Mouse (Mus musculus) MEL-GATA-1-ER (cell line): Measurements from ENCODE around the gene Ap3s2.
A peak's percentile ranks its signal among the peaks of the same experiment; 100 is the strongest.

Experiments
- DNase-seq: peaks from one replicate; pipeline ENCODE4 v3.0.0-alpha.2; 2012; ENCODE audit warnings: low read depth; ENCODE audit errors: extremely low read depth

Ap3s2 gene

DNA sequence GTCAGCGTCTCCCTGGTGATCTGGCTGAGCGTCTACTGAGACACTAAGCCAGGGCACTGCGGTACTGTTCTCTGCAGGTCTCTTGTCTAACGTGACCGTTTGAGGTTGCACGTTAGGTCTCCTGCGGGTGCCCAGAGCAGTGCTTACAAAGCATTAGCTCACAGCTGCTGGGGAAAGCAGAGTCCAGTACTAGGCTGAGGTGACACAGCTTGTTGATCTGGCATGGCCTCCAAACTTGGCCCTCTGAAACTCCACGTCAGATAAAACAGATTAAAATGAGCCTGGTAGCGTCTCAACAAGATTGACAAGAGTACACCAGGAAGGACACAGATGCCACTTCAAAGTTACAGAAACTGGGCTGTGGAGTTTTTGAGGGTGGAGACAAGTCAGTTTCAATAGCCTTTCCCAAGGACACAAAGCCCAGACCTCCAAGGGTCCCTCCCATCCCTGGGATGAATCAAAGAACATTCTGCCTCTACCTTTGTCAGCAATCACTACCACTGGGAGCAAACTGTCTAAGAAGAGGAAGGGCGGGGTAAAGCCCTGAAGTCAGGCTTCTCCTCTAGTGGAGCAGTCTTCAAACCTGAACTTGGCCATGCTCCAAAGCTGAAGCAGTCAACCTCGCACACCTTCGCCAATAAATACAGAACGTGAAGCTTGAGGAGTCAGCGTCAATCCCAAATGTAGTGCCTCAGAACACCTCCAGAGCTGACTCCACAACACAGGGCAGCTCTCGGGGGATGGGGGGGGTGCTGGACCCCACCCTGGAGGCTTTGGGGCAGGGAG is 29.8 kb downstream of the Ap3s2 start:
- no peak for DNase-seq

GRCm38 (mm10) chr7:79888603-79889002 is 31.8 kb downstream of the Ap3s2 start:
- DNase-seq = no peak

DNA sequence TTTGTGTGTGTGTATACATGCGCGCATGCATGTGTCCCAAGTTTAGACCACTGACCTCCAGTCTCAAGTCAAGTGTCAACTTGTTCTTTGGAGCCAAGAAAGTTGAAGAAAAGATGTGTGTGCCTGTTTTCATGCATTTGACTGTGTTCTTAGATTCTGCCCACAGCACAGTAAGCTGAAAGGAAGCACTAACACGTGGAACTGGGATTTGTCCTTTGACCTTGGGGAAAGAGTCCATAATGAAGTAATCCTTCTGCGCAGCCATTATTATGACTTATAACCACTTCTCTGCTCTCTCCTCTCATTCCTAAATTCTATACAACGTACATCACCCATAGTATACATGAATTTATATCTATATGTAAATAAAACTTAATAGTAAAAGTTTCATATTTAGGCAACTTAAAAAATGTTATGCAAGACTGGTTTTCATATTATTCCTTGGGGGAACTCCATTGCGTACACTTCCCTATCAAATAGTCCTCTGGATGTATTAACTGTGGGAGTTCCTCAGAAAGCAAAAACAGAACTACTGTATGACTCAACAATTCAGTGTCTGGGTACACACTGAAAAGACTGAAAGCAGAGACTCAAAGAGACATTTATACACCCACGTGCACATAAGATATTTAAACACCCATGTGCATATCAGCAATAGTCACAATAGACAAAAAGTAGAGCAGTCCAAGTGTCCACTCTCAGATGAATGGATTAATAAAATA is 36.7 kb downstream of the Ap3s2 start:
- DNase-seq = no peak

GRCm38 (mm10) chr7:79881901-79882300 is 38.5 kb downstream of the Ap3s2 start:
- no peak for DNase-seq

DNA sequence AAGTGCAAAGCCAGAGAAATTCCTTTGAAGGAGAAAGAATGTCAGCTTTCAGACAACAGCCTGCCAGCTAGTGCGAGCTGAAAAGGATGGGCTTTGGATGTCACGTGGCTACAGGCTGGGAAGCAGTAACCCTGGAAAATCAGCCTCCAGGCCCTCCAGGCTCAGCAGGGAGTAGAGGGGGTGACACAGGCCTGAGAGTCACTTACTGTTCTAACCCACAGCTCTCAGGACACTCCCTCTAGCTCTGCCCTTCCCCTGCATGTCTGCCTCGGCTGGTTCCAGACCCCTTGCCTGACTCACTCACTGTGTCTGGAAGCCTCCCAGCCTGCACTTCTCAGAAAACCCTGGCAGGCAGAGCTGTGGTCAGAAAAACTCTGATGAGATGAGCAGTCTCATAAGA is 39.5 kb downstream of the Ap3s2 start:
- no peak for DNase-seq

GRCm38 (mm10) chr7:79880033-79880432 is 40.4 kb downstream of the Ap3s2 start:
- no peak for DNase-seq

- no peak for DNase-seq
Measured at GRCm38 (mm10) chr7:79878455-79879025, 41.9 kb downstream of the Ap3s2 start.

DNA sequence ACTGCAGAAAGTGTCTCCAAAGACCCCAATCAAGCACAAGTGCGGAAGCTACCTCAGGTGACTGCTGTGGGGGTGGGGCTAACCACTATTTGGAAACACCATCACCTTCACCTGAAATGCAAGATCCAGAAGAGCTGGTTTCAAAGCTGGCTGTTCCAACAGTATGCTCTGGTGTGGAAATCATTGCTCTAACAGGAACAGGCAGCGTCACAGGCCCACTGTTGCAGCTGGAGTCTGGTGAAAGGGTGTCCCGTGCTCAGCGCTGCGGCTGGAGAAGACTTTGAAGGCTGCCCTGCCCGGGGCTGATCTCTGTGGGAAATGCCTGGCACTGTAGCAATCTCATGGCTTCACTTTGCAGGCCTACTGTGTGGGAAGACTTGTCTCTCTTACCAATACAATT is 47.0 kb downstream of the Ap3s2 start:
- no peak for DNase-seq

DNA sequence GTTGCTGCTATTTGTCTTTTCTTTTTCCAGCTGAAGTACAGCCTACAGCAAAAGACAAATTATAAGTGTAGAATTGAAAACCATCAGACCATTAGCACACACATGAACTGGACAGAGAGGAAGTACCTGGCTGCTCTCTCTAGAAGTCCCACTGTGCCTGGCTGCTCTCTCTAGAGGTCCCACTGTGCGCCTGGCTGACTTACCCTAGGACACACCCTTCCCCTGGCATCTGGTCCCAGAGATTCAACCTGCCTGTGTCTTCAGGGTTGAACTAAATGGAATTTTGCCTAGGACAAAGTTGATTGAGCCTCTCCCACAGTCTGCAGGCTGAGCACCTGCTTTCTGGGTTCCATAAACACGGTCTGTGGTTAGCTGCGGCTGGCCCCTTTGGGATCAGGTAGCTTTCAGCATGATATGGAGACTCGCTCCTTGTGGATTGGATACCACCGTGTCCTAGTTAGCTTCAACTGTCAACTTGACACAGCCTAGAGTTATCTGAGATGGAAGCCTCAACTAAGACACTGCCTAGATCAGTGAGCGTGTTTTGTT is 48.6 kb downstream of the Ap3s2 start:
- no peak for DNase-seq

DNA sequence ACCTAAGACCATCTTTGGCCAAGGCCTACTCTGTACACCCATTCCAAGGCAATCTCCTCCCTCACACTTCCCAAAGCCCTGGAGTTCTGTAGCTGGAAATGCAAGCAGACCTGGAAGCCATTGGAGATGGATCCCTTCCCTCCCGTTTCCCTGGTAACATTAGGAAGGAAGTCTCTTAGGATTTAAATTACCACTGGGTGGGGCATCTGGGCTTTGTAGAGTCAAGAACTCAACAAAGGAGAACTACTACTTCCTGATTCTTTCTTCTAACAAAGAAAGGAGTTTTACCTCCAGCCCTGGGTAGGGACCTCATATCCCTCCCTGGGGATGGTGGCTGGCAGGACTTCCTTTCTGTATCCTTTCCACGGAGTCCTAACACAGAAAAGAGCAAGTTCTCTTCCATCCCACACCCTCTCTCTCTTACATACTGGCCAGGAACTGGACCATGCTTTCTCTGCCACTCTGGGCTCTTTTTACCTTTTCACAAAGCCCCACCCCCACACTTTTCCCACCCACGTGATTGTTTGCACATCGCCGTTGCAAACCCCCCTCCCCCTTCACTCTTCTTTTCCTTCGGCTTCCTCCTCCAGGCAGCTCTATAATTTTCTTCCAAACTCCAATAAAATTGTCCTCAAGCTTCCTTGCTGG is 51.3 kb downstream of the Ap3s2 start:
- peak; percentile 41 for DNase-seq

- no peak for DNase-seq
Measured at GRCm38 (mm10) chr7:79868475-79868874, 52.0 kb downstream of the Ap3s2 start.

GRCm38 (mm10) chr7:79867861-79868260 is 52.6 kb downstream of the Ap3s2 start:
- DNase-seq = no peak

GRCm38 (mm10) chr7:79866294-79867000 is 54.0 kb downstream of the Ap3s2 start:
- no peak for DNase-seq

GRCm38 (mm10) chr7:79861794-79862193 is 58.7 kb downstream of the Ap3s2 start:
- no peak for DNase-seq

DNA sequence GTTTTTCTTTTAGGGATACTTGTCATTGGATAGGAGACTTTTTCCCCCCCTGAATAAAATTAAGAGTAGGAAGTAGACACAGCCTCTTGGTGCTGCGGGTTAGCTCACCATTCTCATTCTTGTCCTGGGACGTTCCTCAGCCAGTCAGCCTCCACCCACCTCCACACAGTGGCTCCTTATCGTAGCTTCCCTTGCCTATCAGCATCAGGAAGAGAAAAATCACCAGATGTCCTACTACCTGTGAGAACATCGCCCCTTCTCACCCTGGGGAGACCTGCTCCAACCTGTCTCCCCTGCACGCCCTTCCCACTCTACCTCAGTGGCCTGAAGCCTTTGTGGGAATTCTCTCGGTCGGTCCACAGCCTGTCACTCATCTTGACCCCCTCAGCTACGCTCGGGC is 59.6 kb downstream of the Ap3s2 start, which contains the start of gene Anpep:
TSS of gene Anpep (minus strand) at position 249 of the 400 bp plus-strand sequence.
- no peak for DNase-seq

DNA sequence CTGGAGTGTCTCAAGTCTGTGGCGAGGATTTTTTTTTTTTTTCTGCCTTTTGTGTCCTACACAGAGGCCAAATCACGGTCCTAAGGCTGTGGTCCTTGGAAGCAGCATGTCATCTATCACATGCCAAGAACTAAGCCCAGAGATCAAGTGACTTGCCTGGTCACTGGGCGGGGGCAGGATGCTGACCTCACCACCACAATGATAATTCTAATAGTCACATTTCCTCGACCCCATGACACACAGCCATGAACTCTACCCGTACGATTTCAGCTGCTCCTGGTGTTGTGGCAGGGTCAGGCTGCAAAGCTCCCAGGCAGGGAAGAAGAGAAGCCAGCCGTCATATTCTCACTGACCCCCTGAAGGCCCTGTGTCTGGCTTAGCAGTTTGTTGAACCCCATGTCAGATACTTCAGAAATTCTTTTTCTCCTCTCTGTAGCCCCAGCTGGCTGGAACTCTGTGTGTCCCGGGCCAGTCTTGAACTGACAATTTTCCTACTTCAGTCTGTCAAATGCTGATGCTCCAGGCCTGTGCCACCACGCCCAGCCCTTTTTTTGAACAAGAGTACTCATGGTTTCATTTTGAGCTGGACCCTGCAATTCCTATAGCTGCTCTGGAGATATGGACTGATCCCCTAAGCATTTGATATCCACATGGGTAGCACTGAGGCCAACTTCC is 61.4 kb downstream of the Ap3s2 start:
- DNase-seq = no peak

- no peak for DNase-seq
Measured at GRCm38 (mm10) chr7:79858202-79858934, 62.1 kb downstream of the Ap3s2 start.

DNA sequence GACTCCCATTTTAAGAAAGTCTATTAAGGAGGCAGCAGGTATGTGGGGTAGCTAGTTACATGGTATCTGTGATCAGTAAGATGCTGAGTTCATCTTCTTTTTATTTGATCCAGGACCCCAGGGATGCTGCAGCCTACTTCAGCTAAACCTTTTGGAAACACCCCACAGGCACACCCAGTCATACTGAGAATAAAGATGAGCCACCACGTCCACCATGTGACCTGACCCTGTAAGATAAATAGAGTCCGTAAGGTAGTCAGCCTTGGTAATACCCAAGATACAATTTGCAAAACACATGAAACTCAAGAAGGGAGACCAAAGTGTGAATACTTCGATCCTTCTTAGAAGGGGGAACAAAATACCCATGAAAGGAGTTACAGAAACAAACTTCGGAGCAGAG is 64.1 kb downstream of the Ap3s2 start:
- no peak for DNase-seq
